Mouse (Mus musculus): Measurements from ENCODE around the gene Nans.

- TF ChIP-seq CTCF (IDR thresholded peaks at IDR 0.05; ENCODE audit: extremely low read depth, insufficient read depth, insufficient read length, insufficient replicate concordance) (no peak), POLR2A (IDR thresholded peaks at IDR 0.05; ENCODE audit: low read depth, low read length) (peak; percentile 42)
Observed at GRCm38 (mm10) chr4:46452481-46452850, 36.6 kb upstream of the Nans start.
